ENCODE assay signal across 19 mouse cellular contexts in the genomic region with DNA sequence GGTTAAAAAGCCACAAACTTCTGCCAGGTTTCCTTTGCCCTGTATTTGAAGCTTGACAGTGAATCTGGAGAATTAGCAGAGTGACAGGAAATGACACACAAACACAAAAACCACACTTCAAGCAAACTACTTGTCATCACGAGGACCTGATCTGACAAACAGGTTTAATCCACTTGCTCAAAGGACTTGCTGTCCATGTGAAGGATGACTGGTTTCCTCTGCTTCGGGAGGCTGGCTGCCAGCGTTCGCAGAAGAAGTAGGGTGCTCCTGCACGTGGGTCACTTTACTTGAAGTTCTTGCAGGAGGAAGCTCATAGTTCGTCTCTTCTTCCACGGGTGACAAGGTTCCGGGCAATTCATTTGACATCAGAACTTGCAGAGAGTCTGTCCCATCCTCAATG. TPM values are rescaled to one million over a fixed set of nuclear protein-coding genes. Genes with fewer than 3 reads are reported as not detected.
DNase-seq lines count a peak whose midpoint lies in the region; ATAC-seq lines count a peak whose summit lies in the region.
"Had no signal": no experiment of that assay in that cellular context is flagged by ENCODE, and none has a peak within 500 bp of the region (broad histone marks: within the 10 kb centered on the region; RNA-seq: fewer than 3 reads in every experiment).

No protein-coding gene starts in this region.

- peak; percentile 79 for DNase-seq in heart, adult 11 months
- DNase-seq in heart, adult 8-10 months (ENCODE audit: low spot score) = no peak
- peak; percentile 14 for DNase-seq in lung, postnatal 10 days
- DNase-seq in lung, adult 18-20 months = no peak
- peak; percentile 14 for DNase-seq in 416B (ENCODE audit: low read depth)
- DNase-seq: adrenal gland, adult 2 months; cerebellum, adult 11 months; cerebellum, adult 9-10 months; cerebellum, postnatal 25 days; embryo, embryonic 11 days; gastrocnemius, postnatal 10 days; heart, adult 2 months had no signal

- peak; percentile 95 to 96 for ATAC-seq in hematopoietic stem cell, adult 5-6 weeks (replicated peaks in 1 of 2; ENCODE audit: insufficient read depth in 1 of 2, low FRiP score in 2 of 2, low TSS enrichment in 1 of 2, low read depth in 1 of 2, poor library complexity in 2 of 2, severe bottlenecking in 2 of 2)
- no peak for ATAC-seq in cerebellum, adult (ENCODE audit: insufficient number of reproducible peaks, low FRiP score, low TSS enrichment)
- ATAC-seq: forebrain, embryonic 16.5 days had no signal

RNA-seq across cellular contexts. Expression of gene Rnf133, which starts 1.4 kb away (rescaled TPM):
- not detected for total RNA-seq in heart, adult 8-10 months (2022)
- 0.25 TPM in 1 of 2 replicates, not detected in the other for total RNA-seq in hematopoietic stem cell, adult 5-6 weeks (2017)
- total RNA-seq: adrenal gland, adult 2 months; adrenal gland, postnatal 36 days; CH12.LX; heart, adult 2 months; heart, postnatal 25 days had no signal

RNA-seq across cellular contexts. Expression of gene Rnf148, which starts 6.2 kb away (rescaled TPM):
- total RNA-seq in heart, adult 8-10 months (2022) = under 1 TPM in 1 of 4 experiments, not detected in 3; 0.22 TPM
- total RNA-seq in hematopoietic stem cell, adult 5-6 weeks (2017) = 0.44 TPM in 1 of 2 replicates, not detected in the other
- total RNA-seq: adrenal gland, adult 2 months; adrenal gland, postnatal 36 days; CH12.LX; gastrocnemius, postnatal 10 days; gastrocnemius, postnatal 4 days; heart, adult 2 months; heart, postnatal 25 days had no signal

Comparison
In these comparisons a context has a peak if more than half of its experiments do, and no peak if none do; other contexts are left out.
1. DNase-seq: peak in heart, adult 11 months (single experiment), lung, postnatal 10 days (single experiment) and 416B (single experiment); none in heart, adult 8-10 months (single experiment) and lung, adult 18-20 months (0 of 2).